Mouse (Mus musculus) intestine, embryonic 15.5 days (tissue): ENCODE measurements around the gene Gm10135. TPM values are rescaled to one million over a fixed set of nuclear protein-coding genes. Genes with fewer than 3 reads are reported as not detected.
"Not testable (repeated sequence)": the region's sequence is repeated elsewhere in the genome, so short reads cannot be mapped to it uniquely, and the experiment has no call there.

Source experiments
- ATAC-seq: fragments of 200-750 bp; cut with Nextera tagmentation; 2 replicates; pipeline ENCODE4 v1.8.0; 2017; ENCODE audit warnings: moderate TSS enrichment, moderate library complexity
- H3K27ac ChIP-seq: fragments of 300-500 bp; sonication (generic); 2 replicates; pipeline ENCODE4 v1.5.1; 2015; ENCODE audit warnings: mild to moderate bottlenecking, inconsistent platforms
- H3K27me3 ChIP-seq: fragments of 300-500 bp; sonication (generic); replicated peaks from 2 replicates; pipeline ENCODE4 v1.6.1; 2015; ENCODE audit warnings: inconsistent platforms
- H3K36me3 ChIP-seq: fragments of 300-500 bp; sonication (generic); 2 replicates; pipeline ENCODE4 v1.6.1; 2015; ENCODE audit warnings: inconsistent platforms
- H3K4me1 ChIP-seq: fragments of 300-500 bp; sonication (generic); replicated peaks from 2 replicates; pipeline ENCODE4 v1.6.1; 2015; ENCODE audit warnings: inconsistent platforms
- H3K4me2 ChIP-seq: fragments of 300-500 bp; sonication (generic); replicated peaks from 2 replicates; pipeline ENCODE4 v1.6.1; 2015; ENCODE audit warnings: mild to moderate bottlenecking, inconsistent platforms
- H3K4me3 ChIP-seq: fragments of 300-500 bp; sonication (generic); replicated peaks from 2 replicates; pipeline ENCODE4 v1.5.1; 2015; ENCODE audit warnings: inconsistent platforms
- H3K9ac ChIP-seq: fragments of 300-500 bp; sonication (generic); 2 replicates; pipeline ENCODE4 v1.6.1; 2015; ENCODE audit warnings: inconsistent platforms
- H3K9me3 ChIP-seq: fragments of 300-500 bp; sonication (generic); 2 replicates; pipeline ENCODE4 v1.6.1; 2016; ENCODE audit warnings: inconsistent platforms
- WGBS: fragments of 180-500 bp; shearing (Covaris S2); methylation state at CpG from one replicate; pipeline ENCODE4 v1.1.7; 2015; 5-methylcytosine and 5-hydroxymethylcytosine counted together
- polyA plus RNA-seq: library from polyadenylated mRNA; unstranded; fragments of >200 nt; fragmentation: Nextera tagmentation; extraction: Ambion mirVana; gene quantifications from 2 replicates; pipeline ENCODE4 v1.2.1, GENCODE M21; 2015

The Gm10135 gene
- polyA plus RNA-seq, 1 experiment from 2014 or later = not detected

DNA sequence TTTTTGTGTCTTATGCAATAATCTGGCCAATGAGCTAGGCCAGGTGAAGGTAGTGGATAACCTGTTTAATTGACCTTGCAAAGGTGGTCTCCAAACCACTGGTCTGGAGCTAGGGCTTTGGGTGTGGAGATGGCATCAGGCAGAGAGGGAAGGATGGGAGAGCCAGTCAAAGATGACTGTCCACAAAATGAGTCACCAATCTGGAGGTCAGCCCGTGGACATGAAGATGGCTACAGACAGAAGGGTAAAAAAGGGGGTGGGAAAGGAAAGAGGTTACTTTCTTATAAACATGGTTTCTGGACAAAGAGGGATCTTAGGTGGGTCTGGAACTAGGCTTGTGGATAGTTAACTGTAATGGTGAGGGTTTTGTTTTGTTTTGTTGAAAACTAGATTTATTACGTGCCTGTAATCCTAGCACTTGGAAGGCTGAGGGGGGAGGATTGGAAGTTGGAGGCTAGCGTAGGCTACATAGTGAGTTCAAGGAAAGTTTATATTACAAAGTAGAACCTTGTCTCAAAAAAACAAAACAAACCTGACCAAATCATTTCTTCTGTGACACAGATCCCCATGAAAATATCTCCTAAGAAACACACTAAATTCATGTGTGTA lies 20.4 kb downstream of the Gm10135 start:
- H3K4me2 ChIP-seq = no peak overlapping the region

DNA sequence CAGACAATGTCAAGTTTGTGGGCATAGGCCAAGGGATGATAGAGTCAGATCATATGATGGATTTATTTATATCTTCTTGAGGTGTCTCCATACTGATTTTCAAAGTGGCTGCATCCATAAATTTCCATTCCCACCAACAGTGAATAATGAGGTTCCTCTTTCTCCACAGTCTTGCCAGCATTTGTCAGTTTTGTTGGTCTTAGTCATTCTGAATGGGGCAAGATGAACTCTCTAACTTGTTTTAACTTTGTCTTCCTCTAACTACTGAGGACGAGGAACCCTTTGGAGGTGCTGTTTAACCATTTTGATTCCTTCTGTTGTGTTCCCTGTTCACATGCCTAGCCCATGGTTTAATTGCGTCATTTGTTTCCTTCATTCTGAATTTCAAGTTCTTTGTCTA lies 24.2 kb downstream of the Gm10135 start:
- no peak overlapping the region for H3K9ac ChIP-seq
- 85% methylated on average over 2 of the region's 2 CpGs for WGBS
- no peaks in the 10 kb centered on the region for H3K4me1 ChIP-seq
- H3K27ac ChIP-seq = no peak overlapping the region
- no peak overlapping the region for H3K4me3 ChIP-seq
- H3K4me2 ChIP-seq = no peak overlapping the region
- H3K36me3 ChIP-seq = no peaks in the 10 kb centered on the region
- ATAC-seq = no peak
- H3K27me3 ChIP-seq = no peaks in the 10 kb centered on the region
- no peaks in the 10 kb centered on the region for H3K9me3 ChIP-seq

More for the DNA sequence above, 20.4 kb downstream of the Gm10135 start:
- no peak overlapping the region for H3K4me3 ChIP-seq
- H3K9me3 ChIP-seq = no peaks in the 10 kb centered on the region
- H3K4me1 ChIP-seq = no peaks in the 10 kb centered on the region
- no peak for ATAC-seq
- H3K27ac ChIP-seq = no peak overlapping the region
- H3K27me3 ChIP-seq = no peaks in the 10 kb centered on the region
- H3K36me3 ChIP-seq = 0 out of 2 replicates have a peak, but pooled peaks cover 3% of the 10 kb centered on the region
- no peak overlapping the region for H3K9ac ChIP-seq
- 52% methylated on average over 3 of the region's 3 CpGs for WGBS

GRCm38 (mm10) chr5:72948136-72948535 lies 26.4 kb downstream of the Gm10135 start:
- Histone ChIP-seq H3K4me2 (no peak overlapping the region), H3K27me3 (no peaks in the 10 kb centered on the region), H3K4me3 (no peak overlapping the region), H3K9ac (no peak overlapping the region), H3K27ac (no peak overlapping the region), H3K36me3 (no peaks in the 10 kb centered on the region), H3K4me1 (no peaks in the 10 kb centered on the region), H3K9me3 (no peaks in the 10 kb centered on the region)
- WGBS = 77% methylated on average over 1 of the region's 1 CpGs
- ATAC-seq = no peak

GRCm38 (mm10) chr5:72940906-72941432 lies 33.5 kb downstream of the Gm10135 start:
- Histone ChIP-seq H3K4me2 (no peak overlapping the region), H3K4me1 (no peaks in the 10 kb centered on the region), H3K4me3 (no peak overlapping the region), H3K9me3 (no peaks in the 10 kb centered on the region), H3K36me3 (0 out of 2 replicates have a peak, but pooled peaks cover 3% of the 10 kb centered on the region), H3K27ac (no peak overlapping the region), H3K27me3 (no peaks in the 10 kb centered on the region), H3K9ac (no peak overlapping the region)
- 86% methylated on average over 5 of the region's 5 CpGs for WGBS
- ATAC-seq = no peak

DNA sequence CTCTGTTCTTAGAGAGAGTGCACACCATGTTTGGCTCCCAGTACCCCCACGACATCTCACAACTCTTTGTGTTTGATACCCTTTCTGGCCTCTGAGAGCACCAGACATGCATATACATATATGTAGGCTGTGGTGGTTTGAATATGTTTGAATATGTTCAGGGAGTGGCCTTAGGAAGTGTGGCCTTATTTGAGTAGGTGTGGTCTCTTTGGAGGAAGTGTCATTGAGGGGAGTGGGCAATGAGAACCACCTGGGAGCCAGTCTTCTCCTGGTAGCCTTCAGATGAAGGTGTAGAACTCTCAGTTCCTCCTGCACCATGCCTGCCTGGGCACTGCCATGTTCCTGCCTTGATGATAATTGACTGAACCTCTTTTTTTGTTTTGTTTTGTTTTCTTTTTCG lies 35.2 kb downstream of the Gm10135 start:
- Histone ChIP-seq H3K27ac (no peak overlapping the region), H3K9ac (no peak overlapping the region)
- WGBS = 88% methylated on average over 2 of the region's 2 CpGs

GRCm38 (mm10) chr5:72938421-72938820 lies 36.1 kb downstream of the Gm10135 start:
- H3K4me3 ChIP-seq, H3K9ac ChIP-seq, H3K4me2 ChIP-seq, H3K4me1 ChIP-seq, H3K9me3 ChIP-seq, H3K36me3 ChIP-seq, H3K27ac ChIP-seq, ATAC-seq, H3K27me3 ChIP-seq: not testable (repeated sequence)
- WGBS = 90% methylated on average over 3 of the region's 3 CpGs

More for the DNA sequence above, 35.2 kb downstream of the Gm10135 start:
- Histone ChIP-seq H3K27me3 (no peaks in the 10 kb centered on the region), H3K36me3 (0 out of 2 replicates have a peak, but pooled peaks cover 3% of the 10 kb centered on the region), H3K4me1 (no peaks in the 10 kb centered on the region), H3K9me3 (no peaks in the 10 kb centered on the region), H3K4me2 (no peak overlapping the region), H3K4me3 (no peak overlapping the region)
- ATAC-seq = no peak

DNA sequence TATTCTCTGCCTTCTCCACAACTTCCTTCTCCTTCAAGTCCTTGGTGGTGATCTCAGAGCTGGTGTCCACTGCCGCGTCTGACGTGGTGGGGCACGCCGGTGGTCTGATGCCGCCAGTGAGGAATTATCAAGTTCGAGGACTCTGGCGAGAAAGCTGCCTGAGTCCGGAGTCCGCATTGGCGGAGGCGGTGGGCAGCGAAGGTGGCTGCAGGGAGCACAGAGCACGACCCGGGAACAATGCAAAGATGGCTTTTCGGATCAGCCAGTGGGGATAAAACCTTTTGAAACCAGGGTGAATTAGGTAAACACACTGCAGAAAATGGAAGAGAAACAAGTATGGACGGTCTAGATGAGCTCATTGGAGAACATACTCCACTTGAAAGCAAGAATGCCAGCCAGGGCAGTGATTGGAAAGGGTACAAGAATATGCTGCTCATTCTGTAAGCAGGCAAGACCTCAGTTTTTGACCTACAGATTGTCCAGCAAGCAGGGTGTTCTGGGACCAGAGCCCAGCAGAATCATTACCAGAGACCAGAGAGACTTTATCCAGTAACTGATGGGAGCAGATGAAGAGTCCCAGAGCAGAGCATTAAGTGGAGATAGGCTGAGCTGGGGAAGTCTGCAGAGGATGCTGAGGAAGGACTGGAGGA lies 41.4 kb downstream of the Gm10135 start:
- 93% methylated on average over 17 of the region's 17 CpGs for WGBS

GRCm38 (mm10) chr5:72927074-72927473 lies 47.4 kb downstream of the Gm10135 start:
- no peak for ATAC-seq
- Histone ChIP-seq H3K27ac (no peak overlapping the region), H3K4me3 (no peak overlapping the region), H3K4me1 (no peaks in the 10 kb centered on the region), H3K36me3 (no peaks in the 10 kb centered on the region), H3K9me3 (no peaks in the 10 kb centered on the region), H3K27me3 (no peaks in the 10 kb centered on the region), H3K4me2 (no peak overlapping the region), H3K9ac (no peak overlapping the region)

More for the DNA sequence above, 41.4 kb downstream of the Gm10135 start:
- no peak overlapping the region for H3K27ac ChIP-seq
- H3K9ac ChIP-seq = no peak overlapping the region
- no peaks in the 10 kb centered on the region for H3K27me3 ChIP-seq
- no peaks in the 10 kb centered on the region for H3K4me1 ChIP-seq
- no peak for ATAC-seq
- no peak overlapping the region for H3K4me3 ChIP-seq
- H3K36me3 ChIP-seq = no peaks in the 10 kb centered on the region
- no peaks in the 10 kb centered on the region for H3K9me3 ChIP-seq
- H3K4me2 ChIP-seq = no peak overlapping the region

DNA sequence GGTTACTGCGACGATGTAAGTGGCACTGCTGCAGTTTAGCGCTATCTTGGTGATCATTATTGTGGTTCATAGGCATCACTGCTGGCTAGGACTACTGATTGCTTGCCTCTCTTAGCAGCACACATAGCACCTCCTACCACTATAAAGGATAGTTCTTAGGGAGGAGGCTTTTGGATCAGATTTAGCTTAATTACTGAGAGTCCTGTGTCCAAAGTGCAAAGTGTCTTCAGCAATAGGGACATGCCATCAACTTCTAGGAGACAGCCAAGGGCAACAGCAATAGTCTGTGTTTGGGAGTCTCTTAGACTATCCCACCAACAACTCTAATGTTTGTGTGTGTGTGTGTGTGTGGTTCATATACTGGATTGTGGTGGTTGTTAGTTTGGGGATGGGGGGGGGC lies 51.7 kb downstream of the Gm10135 start:
- no peak for ATAC-seq
- Histone ChIP-seq H3K27ac (no peak overlapping the region), H3K36me3 (no peaks in the 10 kb centered on the region), H3K4me2 (no peak overlapping the region), H3K9ac (no peak overlapping the region), H3K27me3 (no peaks in the 10 kb centered on the region), H3K4me1 (0 out of 2 replicates have a peak, but pooled peaks cover 2% of the 10 kb centered on the region), H3K4me3 (no peak overlapping the region), H3K9me3 (no peaks in the 10 kb centered on the region)
- 92% methylated on average over 3 of the region's 3 CpGs for WGBS

DNA sequence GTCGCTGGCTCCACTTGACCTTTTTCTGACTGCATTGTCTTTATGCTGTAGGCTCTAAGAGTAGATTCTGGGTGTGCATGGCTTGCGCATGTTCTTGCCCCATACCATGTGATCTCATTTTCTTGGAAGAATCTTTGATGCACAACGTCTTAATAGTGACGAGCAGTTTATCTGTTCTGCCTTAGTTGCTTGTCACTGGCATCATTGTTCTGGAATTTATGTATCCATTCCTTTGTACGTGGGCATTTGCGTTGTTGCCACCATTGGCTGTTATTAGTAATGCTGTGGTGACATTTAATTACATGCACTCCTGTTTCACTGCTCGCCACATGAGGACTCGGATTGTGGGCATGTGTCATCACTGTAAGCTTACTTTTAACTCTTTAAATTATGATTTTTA lies 53.3 kb downstream of the Gm10135 start:
- no peak for ATAC-seq
- no peak overlapping the region for H3K4me3 ChIP-seq
- no peak overlapping the region for H3K9ac ChIP-seq
- no peak overlapping the region for H3K27ac ChIP-seq
- no peaks in the 10 kb centered on the region for H3K36me3 ChIP-seq
- 89% methylated on average over 8 of the region's 8 CpGs for WGBS
- H3K9me3 ChIP-seq = no peaks in the 10 kb centered on the region
- no peaks in the 10 kb centered on the region for H3K27me3 ChIP-seq
- H3K4me1 ChIP-seq = peaks cover 13% of the 10 kb centered on the region
- no peak overlapping the region for H3K4me2 ChIP-seq

- Histone ChIP-seq H3K4me3 (no peak overlapping the region), H3K9me3 (no peaks in the 10 kb centered on the region), H3K27me3 (no peaks in the 10 kb centered on the region), H3K27ac (no peak overlapping the region), H3K36me3 (no peaks in the 10 kb centered on the region), H3K4me1 (peaks cover 16% of the 10 kb centered on the region), H3K4me2 (no peak overlapping the region), H3K9ac (no peak overlapping the region)
- WGBS = 90% methylated on average over 4 of the region's 4 CpGs
- no peak for ATAC-seq
These were observed 54.1 kb downstream of the Gm10135 start for GRCm38 (mm10) chr5:72920416-72920815.

DNA sequence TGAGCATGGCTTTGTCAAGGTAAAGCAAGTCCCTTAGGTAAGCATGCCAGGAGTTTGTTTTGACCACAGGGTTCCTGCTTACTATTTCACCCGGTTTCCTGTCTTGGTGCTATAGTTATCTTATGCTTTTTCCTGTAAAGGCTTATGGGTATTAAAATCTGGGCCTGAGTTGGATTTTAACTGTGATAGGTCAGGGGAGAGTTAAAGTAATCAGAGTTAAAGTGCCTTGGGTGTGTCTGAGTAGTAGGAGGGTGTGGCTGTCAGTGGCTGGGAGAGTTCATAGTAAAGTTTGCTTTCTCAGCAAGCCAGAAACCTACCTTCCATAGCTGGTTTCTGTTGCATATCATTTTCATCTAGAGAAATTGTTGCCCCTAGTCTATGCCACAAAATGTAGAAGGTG lies 57.7 kb downstream of the Gm10135 start:
- ATAC-seq = no peak
- Histone ChIP-seq H3K4me2 (peak overlapping the region; percentile 81), H3K27ac (no peak overlapping the region), H3K9me3 (no peaks in the 10 kb centered on the region), H3K27me3 (no peaks in the 10 kb centered on the region), H3K36me3 (no peaks in the 10 kb centered on the region), H3K4me1 (peaks cover 20% of the 10 kb centered on the region), H3K4me3 (no peak overlapping the region), H3K9ac (no peak overlapping the region)
- WGBS = 26% methylated on average over 1 of the region's 1 CpGs

GRCm38 (mm10) chr5:72916048-72916447 lies 58.5 kb downstream of the Gm10135 start:
- Histone ChIP-seq H3K36me3 (no peaks in the 10 kb centered on the region), H3K9me3 (no peaks in the 10 kb centered on the region), H3K27me3 (no peaks in the 10 kb centered on the region), H3K4me2 (peak overlapping the region; percentile 81), H3K4me3 (peak overlapping the region; percentile 93), H3K4me1 (peaks cover 20% of the 10 kb centered on the region), H3K9ac (peak overlapping the region; percentile 93; the same call in 1 of the 2 replicates), H3K27ac (no peak overlapping the region)
- 25% methylated on average over 4 of the region's 4 CpGs for WGBS
- no peak for ATAC-seq
